Mouse (Mus musculus) embryonic facial prominence, embryonic 12.5 days (tissue): ENCODE results near the gene Trak1. TPM values are rescaled to one million over a fixed set of nuclear protein-coding genes. Genes with fewer than 3 reads are reported as not detected.

Experiments used
- ATAC-seq: fragments of 200-750 bp; cut with Nextera tagmentation; 2 replicates; pipeline ENCODE4 v1.8.0; 2017; ENCODE audit not compliant: insufficient number of reproducible peaks, insufficient read depth, low FRiP score, low TSS enrichment
- H3K27ac ChIP-seq: fragments of 300-500 bp; sonication (generic); 2 replicates; pipeline ENCODE4 v1.5.1; 2016; ENCODE audit warnings: mild to moderate bottlenecking
- H3K27me3 ChIP-seq: fragments of 300-500 bp; sonication (generic); 2 replicates; pipeline ENCODE4 v1.6.1; 2016; ENCODE audit warnings: mild to moderate bottlenecking, moderate library complexity
- H3K36me3 ChIP-seq: fragments of 300-500 bp; sonication (generic); 2 replicates; pipeline ENCODE4 v1.6.1; 2016; ENCODE audit warnings: mild to moderate bottlenecking
- H3K4me1 ChIP-seq: fragments of 300-500 bp; sonication (generic); 2 replicates; pipeline ENCODE4 v1.6.1; 2016
- H3K4me2 ChIP-seq: fragments of 300-500 bp; sonication (generic); replicated peaks from 2 replicates; pipeline ENCODE4 v1.6.1; 2016; ENCODE audit warnings: mild to moderate bottlenecking, moderate library complexity
- H3K4me3 ChIP-seq: fragments of 300-500 bp; sonication (generic); 2 replicates; pipeline ENCODE4 v1.5.1; 2016; ENCODE audit warnings: mild to moderate bottlenecking
- H3K9ac ChIP-seq: fragments of 300-500 bp; sonication (generic); 2 replicates; pipeline ENCODE4 v1.6.1; 2016; ENCODE audit warnings: mild to moderate bottlenecking, moderate library complexity
- H3K9me3 ChIP-seq: fragments of 300-500 bp; sonication (generic); 2 replicates; pipeline ENCODE4 v1.6.1; 2016; ENCODE audit warnings: mild to moderate bottlenecking, moderate library complexity
- WGBS: fragments of 180-500 bp; shearing (Covaris S2); methylation state at CpG from one replicate; pipeline ENCODE4 v1.1.7; 2016; 5-methylcytosine and 5-hydroxymethylcytosine counted together
- polyA plus RNA-seq: library from polyadenylated mRNA; unstranded; fragments of >200 nt; fragmentation: Nextera tagmentation; extraction: Ambion mirVana; gene quantifications from 2 replicates; pipeline ENCODE4 v1.2.1, GENCODE M21; 2016

Gene Trak1
- polyA plus RNA-seq, 1 experiment from 2014 or later, result 20.0 TPM

DNA sequence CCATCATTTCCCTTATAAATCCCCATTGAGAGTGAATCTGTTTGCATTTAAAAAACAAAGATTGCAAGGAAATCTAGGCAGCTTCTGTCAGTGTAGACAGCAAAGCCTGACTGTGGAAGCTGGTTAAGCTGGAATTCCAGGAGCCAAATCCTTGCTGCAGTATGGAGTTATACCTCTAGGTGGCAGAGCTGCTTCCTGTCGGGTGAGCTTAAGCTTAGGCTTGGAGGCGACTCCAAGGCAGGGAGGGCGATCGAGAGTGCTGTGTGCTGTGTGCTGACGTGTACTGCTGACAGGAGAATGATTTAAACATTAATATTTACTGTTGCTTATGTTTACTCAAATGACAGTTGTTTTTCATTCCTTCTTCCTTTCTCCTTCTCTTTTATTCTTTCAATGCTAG lies 95.1 kb downstream of the Trak1 start:
- Histone ChIP-seq H3K27me3 (no peaks in the 10 kb centered on the region), H3K4me1 (peaks cover 12% of the 10 kb centered on the region), H3K4me2 (no peak overlapping the region), H3K9me3 (no peaks in the 10 kb centered on the region), H3K9ac (no peak overlapping the region), H3K27ac (no peak overlapping the region), H3K36me3 (no peaks in the 10 kb centered on the region), H3K4me3 (no peak overlapping the region)
- WGBS, result 37% methylated on average over 5 of the region's 5 CpGs
- ATAC-seq, result no peak

DNA sequence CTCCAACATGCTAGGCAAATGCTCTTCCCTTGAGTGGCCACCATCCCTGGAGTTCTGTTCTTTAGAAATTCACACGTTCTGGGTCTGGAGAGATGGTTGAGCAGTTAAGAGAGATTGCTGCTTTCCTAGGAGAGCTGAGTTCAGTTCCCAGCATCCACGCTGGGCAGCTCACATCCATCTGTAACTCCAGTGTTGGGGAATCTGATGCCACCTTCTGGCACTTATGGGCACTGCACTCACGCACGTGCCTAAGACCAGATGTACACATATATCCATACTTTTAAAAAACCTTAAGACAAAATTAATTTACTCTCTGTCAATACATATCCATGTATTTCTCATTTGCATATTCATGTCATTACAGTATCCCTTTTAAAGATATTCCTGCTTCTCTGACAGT lies 95.8 kb downstream of the Trak1 start:
- H3K4me2 ChIP-seq, result no peak overlapping the region
- peaks cover 13% of the 10 kb centered on the region for H3K4me1 ChIP-seq
- H3K9ac ChIP-seq, result no peak overlapping the region
- no peak for ATAC-seq
- H3K9me3 ChIP-seq, result no peaks in the 10 kb centered on the region
- H3K27ac ChIP-seq, result no peak overlapping the region
- WGBS, result 95% methylated on average over 4 of the region's 4 CpGs
- no peaks in the 10 kb centered on the region for H3K36me3 ChIP-seq
- H3K27me3 ChIP-seq, result no peaks in the 10 kb centered on the region
- no peak overlapping the region for H3K4me3 ChIP-seq

DNA sequence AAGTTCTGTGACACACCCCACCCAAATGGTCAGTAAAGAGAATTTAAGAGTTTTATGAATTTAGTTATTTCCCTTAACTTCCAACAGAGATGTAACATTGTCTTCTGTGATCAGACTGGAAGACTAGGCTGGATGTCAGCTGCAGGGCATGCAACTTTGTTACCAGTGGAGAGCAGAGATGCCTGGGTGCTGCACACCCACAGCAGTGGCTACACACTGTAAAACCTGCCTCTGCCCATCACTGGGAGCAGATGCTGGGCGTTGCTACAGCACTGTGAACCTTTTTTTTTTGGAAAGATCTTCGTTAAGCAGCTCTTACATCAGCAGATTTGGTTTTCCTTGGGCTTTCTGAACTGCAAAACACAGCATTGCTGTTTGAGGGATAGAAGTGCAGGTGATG lies 97.6 kb downstream of the Trak1 start:
- Histone ChIP-seq H3K4me3 (no peak overlapping the region), H3K4me1 (peaks cover 13% of the 10 kb centered on the region), H3K9me3 (no peaks in the 10 kb centered on the region), H3K9ac (no peak overlapping the region), H3K4me2 (no peak overlapping the region), H3K27ac (no peak overlapping the region), H3K27me3 (no peaks in the 10 kb centered on the region), H3K36me3 (no peaks in the 10 kb centered on the region)
- WGBS, result 69% methylated on average over 2 of the region's 2 CpGs
- ATAC-seq, result no peak

DNA sequence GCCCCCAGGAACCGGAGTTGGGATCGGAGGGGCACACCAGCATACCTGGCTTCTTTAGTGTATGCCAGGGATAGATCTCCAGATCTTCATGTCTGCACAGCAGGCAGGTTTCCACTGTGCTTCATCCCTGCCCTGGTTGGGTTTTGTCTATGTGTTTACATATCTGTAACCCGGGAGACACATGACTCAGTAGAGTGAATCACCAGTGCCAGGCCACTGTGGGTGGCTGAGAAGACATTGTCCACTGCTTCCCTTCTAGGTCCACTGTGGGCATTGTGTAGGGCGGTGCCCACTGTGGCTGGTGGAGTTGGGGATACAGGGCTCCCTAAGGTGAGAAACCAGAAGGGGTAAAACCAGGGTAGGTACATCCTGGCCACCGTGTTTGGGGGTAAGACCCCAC lies 98.5 kb downstream of the Trak1 start:
- H3K36me3 ChIP-seq, result no peaks in the 10 kb centered on the region
- no peak overlapping the region for H3K4me3 ChIP-seq
- H3K27ac ChIP-seq, result no peak overlapping the region
- H3K9me3 ChIP-seq, result no peaks in the 10 kb centered on the region
- H3K4me2 ChIP-seq, result no peak overlapping the region
- no peak for ATAC-seq
- H3K9ac ChIP-seq, result no peak overlapping the region
- H3K27me3 ChIP-seq, result no peaks in the 10 kb centered on the region
- 90% methylated on average over 5 of the region's 5 CpGs for WGBS
- H3K4me1 ChIP-seq, result peaks cover 13% of the 10 kb centered on the region

DNA sequence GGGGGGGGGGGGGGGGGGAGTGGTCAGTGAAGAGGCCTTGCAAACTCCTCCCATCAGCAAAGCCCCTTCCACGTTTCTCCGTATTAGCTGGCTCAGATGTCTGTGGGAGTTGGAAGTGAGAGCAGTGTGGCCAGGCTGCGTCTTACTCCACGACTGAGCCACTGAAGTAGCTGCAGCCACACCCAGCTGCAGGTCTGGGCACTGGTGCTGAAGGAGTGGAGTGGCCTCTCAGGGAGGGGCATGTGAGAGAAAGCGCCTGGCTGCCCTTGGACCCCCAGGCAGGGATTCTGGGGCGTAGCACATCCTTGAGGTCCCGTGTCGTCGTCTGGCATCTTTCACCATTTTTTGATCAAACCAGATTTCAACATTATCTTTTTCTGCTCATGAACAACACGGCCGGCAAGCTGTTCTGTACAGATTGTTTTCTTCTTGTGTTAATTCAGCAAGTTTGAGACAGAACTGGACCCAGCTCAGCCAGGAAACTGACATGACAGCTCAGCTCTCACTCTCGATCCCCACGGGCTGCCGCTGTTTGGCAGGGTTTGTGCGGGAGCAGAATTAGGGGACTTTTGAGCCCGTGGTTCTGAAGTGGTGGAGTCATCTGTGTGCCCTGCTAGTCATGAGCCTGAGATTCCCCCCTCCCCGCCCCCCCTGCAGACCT lies 100.9 kb downstream of the Trak1 start:
- H3K27ac ChIP-seq, result no peak overlapping the region
- H3K36me3 ChIP-seq, result no peaks in the 10 kb centered on the region
- ATAC-seq, result 0 out of 2 replicates have a peak, but pooled peaks have one; percentile 8
- H3K9me3 ChIP-seq, result no peaks in the 10 kb centered on the region
- H3K4me3 ChIP-seq, result no peak overlapping the region
- H3K9ac ChIP-seq, result no peak overlapping the region
- 64% methylated on average over 17 of the region's 17 CpGs for WGBS
- H3K4me2 ChIP-seq, result no peak overlapping the region
- peaks cover 13% of the 10 kb centered on the region for H3K4me1 ChIP-seq
- H3K27me3 ChIP-seq, result no peaks in the 10 kb centered on the region

DNA sequence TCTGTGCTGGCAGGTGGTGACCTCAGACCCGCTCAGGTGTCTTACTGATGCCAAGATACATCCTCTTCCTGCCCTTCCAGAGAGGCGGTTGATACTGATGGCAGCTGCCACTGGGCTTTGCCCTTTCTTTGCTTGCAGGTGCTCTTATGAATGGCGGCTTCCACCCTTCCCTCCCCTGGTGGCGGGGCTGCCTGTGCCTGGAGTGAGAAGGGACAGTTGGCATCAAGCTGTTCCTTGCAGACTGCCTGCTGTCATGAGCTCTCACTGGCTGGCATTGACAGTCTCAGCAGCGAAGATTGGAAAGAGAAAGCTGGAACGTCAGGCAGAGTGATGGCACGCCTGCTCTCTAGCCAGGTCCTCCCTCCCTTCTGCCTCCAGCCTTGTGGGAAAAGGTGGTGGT lies 101.5 kb downstream of the Trak1 start:
- ATAC-seq, result no peak
- WGBS, result 67% methylated on average over 7 of the region's 7 CpGs

DNA sequence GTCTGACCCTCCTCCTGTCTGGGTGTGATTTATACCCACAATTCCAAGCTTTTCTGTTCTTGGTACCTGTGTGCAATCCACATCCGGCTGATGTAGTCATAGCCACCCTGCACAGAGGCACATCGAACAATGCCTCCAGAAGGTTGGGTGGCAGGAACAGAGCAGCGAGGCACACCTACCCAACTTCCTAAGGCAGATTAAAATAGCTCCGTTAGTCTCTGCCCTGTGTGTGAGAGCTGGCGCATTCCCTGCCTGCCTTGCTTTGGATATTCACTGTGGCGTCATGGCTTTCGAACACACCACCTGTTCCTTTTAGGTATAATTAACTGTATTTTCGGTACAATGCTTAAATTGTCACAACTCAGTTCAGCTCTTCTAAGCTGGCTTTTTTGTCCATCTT lies 103.3 kb downstream of the Trak1 start:
- Histone ChIP-seq H3K27ac (no peak overlapping the region), H3K4me3 (no peak overlapping the region), H3K4me1 (peaks cover 19% of the 10 kb centered on the region), H3K36me3 (no peaks in the 10 kb centered on the region), H3K9me3 (no peaks in the 10 kb centered on the region), H3K9ac (no peak overlapping the region), H3K4me2 (no peak overlapping the region), H3K27me3 (no peaks in the 10 kb centered on the region)
- ATAC-seq, result no peak
- 86% methylated on average over 8 of the region's 8 CpGs for WGBS

More for the DNA sequence above, 101.5 kb downstream of the Trak1 start:
- Histone ChIP-seq H3K4me1 (peaks cover 19% of the 10 kb centered on the region), H3K9me3 (no peaks in the 10 kb centered on the region), H3K27ac (no peak overlapping the region), H3K9ac (no peak overlapping the region), H3K4me3 (no peak overlapping the region), H3K27me3 (no peaks in the 10 kb centered on the region), H3K4me2 (no peak overlapping the region), H3K36me3 (no peaks in the 10 kb centered on the region)

DNA sequence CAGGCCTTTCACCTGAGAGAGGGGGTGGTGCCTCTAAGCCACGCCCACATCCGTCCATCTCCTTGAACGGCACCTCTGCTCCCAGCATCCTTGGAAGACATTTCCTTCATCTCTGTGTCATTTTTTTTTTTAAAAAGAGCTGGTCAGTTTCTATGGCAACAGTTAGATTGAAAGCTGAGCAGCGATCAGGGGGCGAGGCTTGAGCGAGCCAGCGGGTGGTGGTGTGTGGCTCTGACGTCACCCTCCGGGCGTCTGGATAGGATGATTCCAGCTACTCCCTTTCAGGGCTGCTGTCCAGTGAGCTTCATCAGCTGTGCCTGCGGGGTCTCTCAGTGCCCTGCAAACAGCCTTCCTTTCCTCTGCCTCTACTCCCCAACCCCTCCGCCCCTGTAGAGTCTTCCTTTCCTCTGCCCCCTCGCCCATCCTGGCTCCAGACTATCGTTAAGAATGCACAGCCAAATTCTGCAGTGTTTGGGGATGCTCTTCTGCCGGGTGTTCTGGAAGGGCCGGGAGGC lies 105.9 kb downstream of the Trak1 start:
- 15% methylated on average over 16 of the region's 16 CpGs for WGBS
- Histone ChIP-seq H3K9ac (peak overlapping the region; percentile 42; the same call in 1 of the 2 replicates), H3K27ac (peak overlapping the region; percentile 63)

DNA sequence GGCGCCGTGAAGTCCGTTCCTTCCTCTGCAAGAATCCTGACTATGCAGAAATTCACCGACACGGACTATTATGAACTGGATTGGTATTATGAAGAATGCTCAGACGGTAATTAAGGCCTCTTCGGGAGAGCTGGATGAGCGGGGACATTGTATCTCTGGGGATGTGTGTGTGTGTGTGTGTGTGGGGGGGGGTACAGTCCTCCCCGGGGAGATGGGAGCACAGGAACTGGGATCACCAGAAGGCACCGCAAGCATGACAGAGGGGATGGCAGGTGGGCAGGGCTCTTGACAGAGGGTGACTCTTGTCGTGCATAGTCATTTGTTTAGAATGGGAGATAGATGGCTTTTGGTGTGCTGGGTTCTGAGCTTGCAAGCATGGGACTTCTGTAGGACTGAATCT lies 106.4 kb downstream of the Trak1 start:
- Histone ChIP-seq H3K27ac (peak overlapping the region; percentile 63), H3K36me3 (no peaks in the 10 kb centered on the region), H3K9me3 (no peaks in the 10 kb centered on the region), H3K4me1 (peaks cover 10% of the 10 kb centered on the region; the same call in 1 of the 2 replicates), H3K4me2 (peak overlapping the region; percentile 50), H3K27me3 (no peaks in the 10 kb centered on the region), H3K4me3 (peak overlapping the region; percentile 27), H3K9ac (peak overlapping the region; percentile 42; the same call in 1 of the 2 replicates)
- WGBS, result 71% methylated on average over 11 of the region's 11 CpGs
- ATAC-seq, result peak; percentile 35; the same call in 1 of the 2 replicates

More for the DNA sequence above, 105.9 kb downstream of the Trak1 start:
- Histone ChIP-seq H3K4me3 (peak overlapping the region; percentile 27), H3K27me3 (no peaks in the 10 kb centered on the region), H3K9me3 (no peaks in the 10 kb centered on the region), H3K4me2 (peak overlapping the region; percentile 50), H3K4me1 (peaks cover 12% of the 10 kb centered on the region), H3K36me3 (no peaks in the 10 kb centered on the region)
- ATAC-seq, result peak; percentile 91

DNA sequence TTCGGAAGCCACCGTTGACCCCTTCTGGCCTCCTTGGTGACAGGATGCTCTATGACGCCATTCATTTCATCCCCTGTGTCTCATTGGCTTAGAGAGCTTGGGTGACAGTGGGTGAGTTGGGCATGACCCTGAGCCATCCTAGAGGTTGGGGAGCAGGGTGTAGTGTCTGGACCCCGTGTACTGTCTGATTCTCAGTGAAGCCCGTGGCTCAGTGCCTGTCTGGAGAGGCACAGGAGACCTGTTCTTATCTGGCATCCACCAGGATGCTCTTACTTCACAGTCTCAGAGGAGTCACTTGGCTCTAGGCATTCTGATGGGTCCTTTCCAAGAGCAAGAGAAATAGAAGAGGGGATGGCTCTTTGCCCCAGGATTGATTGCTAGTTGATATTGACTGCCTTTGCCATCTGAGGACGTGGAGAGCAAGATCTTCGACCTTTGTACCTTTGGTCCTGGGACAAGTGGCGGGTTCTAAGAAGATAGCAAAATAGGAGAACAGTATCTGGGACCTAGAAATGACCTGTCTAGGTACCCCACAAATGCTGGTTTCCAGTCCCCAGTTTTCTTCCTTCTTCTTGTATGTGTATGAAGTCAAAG lies 107.9 kb downstream of the Trak1 start:
- Histone ChIP-seq H3K9me3 (no peaks in the 10 kb centered on the region), H3K4me2 (no peak overlapping the region), H3K27ac (no peak overlapping the region), H3K9ac (no peak overlapping the region), H3K27me3 (no peaks in the 10 kb centered on the region), H3K36me3 (no peaks in the 10 kb centered on the region), H3K4me1 (peaks cover 6% of the 10 kb centered on the region; the same call in 1 of the 2 replicates), H3K4me3 (no peak overlapping the region)
- 88% methylated on average over 8 of the region's 8 CpGs for WGBS
- no peak for ATAC-seq

DNA sequence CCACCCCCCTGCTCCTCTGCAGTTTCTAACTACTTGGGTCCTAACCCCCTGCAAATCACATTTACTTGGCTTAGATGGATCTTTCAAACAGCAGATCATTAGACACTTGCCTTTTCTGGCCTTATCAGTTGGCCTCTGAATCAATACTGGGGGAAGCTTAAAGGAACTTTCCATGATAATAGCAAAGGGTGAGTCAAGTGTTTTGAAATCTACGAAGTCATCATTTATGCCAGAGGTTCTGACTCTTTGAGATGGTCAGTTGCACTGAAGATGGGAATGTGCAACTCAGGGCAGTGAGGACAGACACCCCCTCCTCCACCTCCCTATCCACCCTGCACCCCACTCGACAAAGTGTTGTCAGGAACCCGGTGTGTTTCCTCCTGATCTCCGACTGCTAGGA lies 108.5 kb downstream of the Trak1 start:
- H3K4me2 ChIP-seq, result no peak overlapping the region
- H3K4me3 ChIP-seq, result no peak overlapping the region
- H3K9ac ChIP-seq, result no peak overlapping the region
- 92% methylated on average over 4 of the region's 4 CpGs for WGBS
- no peaks in the 10 kb centered on the region for H3K9me3 ChIP-seq
- H3K27me3 ChIP-seq, result no peaks in the 10 kb centered on the region
- ATAC-seq, result no peak
- H3K27ac ChIP-seq, result no peak overlapping the region
- H3K4me1 ChIP-seq, result peaks cover 6% of the 10 kb centered on the region; the same call in 1 of the 2 replicates
- no peaks in the 10 kb centered on the region for H3K36me3 ChIP-seq

DNA sequence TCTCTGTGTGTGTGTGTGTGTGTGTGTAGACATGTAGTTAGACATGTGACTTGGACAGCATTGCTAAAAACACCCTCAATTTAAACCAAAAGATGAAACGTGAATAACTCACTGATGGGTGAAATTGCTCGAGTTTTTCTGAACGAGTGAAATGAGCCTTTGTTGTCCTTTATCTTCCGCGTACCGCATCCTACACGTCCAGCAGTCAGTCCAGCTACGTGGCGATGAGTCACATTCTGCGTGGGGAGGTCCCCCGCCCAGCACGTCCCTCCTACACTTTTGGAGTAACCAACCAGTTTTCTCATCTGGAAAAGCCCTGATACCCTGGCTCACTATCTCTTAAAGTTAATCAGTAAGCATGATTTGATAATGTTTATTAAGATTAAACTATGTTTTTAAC lies 116.9 kb downstream of the Trak1 start:
- Histone ChIP-seq H3K27ac (no peak overlapping the region), H3K9me3 (no peaks in the 10 kb centered on the region), H3K36me3 (no peaks in the 10 kb centered on the region), H3K9ac (no peak overlapping the region), H3K4me2 (no peak overlapping the region), H3K4me1 (no peaks in the 10 kb centered on the region), H3K4me3 (no peak overlapping the region), H3K27me3 (no peaks in the 10 kb centered on the region)
- WGBS, result 90% methylated on average over 12 of the region's 12 CpGs
- no peak for ATAC-seq
